Mouse (Mus musculus): ENCODE results near the gene Slc22a21.

DNA sequence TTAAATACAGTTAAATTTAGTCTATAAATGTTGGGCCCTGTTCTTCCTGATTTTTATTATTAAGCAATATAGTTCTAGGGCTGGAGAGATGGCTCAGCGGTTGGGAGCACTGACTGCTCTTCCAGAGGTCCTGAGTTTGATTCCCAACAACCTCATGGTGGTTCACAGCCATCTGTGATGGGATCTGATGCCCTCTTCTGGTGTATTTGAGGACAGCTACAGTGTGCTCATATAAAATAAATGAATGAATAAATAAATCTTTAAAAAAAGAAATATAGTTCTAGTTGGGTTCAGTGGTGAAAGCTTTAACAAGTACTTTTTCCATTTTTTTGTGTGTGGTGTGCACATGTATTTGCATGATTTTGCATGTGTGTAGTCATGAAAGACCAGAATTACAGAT is 9.1 kb upstream of the Slc22a21 start:
- TF ChIP-seq CTCF (IDR thresholded peaks at IDR 0.05; ENCODE audit: extremely low read depth, insufficient read depth, insufficient read length, insufficient replicate concordance) (no peak), POLR2A (IDR thresholded peaks at IDR 0.05; ENCODE audit: low read depth, low read length) (no peak)

Measured in spleen, adult 2 months (tissue).